ENCODE assay signal across 8 mouse cellular contexts in genomic region chr4:150238433-150239086, GRCm38 (mm10). TPM values are rescaled to one million over a fixed set of nuclear protein-coding genes. Genes with fewer than 3 reads are reported as not detected.
DNase-seq lines count a peak whose midpoint lies in the region; ATAC-seq and TF ChIP-seq lines count a peak whose summit lies in the region.

No protein-coding gene starts in this region.

- 2% methylated on average over 3 of the region's 3 CpGs for WGBS in embryonic facial prominence, embryonic 10.5 days
- 5% methylated on average over 3 of the region's 3 CpGs for WGBS in hindbrain, embryonic 13.5 days
- 35% methylated on average over 3 of the region's 3 CpGs for WGBS in macrophage (ENCODE audit: missing documents)

- H3K9me3 ChIP-seq in embryonic facial prominence, embryonic 10.5 days: no peaks in the 10 kb centered on the region
- H3K9me3 ChIP-seq in hindbrain, embryonic 13.5 days: no peaks in the 10 kb centered on the region

- ATAC-seq in hindbrain, embryonic 13.5 days (ENCODE audit: low FRiP score): no peak

- H3K4me3 ChIP-seq in left cerebral cortex, adult 2 months: peak overlapping the region; percentile 98
- peak overlapping the region; percentile 95 for H3K4me3 ChIP-seq in embryonic facial prominence, embryonic 10.5 days
- peak overlapping the region; percentile 78 for H3K4me3 ChIP-seq in hindbrain, embryonic 13.5 days
- H3K4me3 ChIP-seq in macrophage (ENCODE audit: inconsistent target): peak overlapping the region; percentile 87

- peak overlapping the region; percentile 83 for H3K4me2 ChIP-seq in hindbrain, embryonic 13.5 days

- H3K36me3 ChIP-seq in embryonic facial prominence, embryonic 10.5 days (replicated peaks): peaks cover 48% of the 10 kb centered on the region
- peaks cover 31% of the 10 kb centered on the region for H3K36me3 ChIP-seq in hindbrain, embryonic 13.5 days
- peaks cover 20% of the 10 kb centered on the region; the same call in 1 of the 2 replicates for H3K36me3 ChIP-seq in macrophage (ENCODE audit: inconsistent target)

- H3K9ac ChIP-seq in hindbrain, embryonic 13.5 days: peak overlapping the region; percentile 88

- peaks cover 68% of the 10 kb centered on the region for H3K4me1 ChIP-seq in embryonic facial prominence, embryonic 10.5 days
- peaks cover 72% of the 10 kb centered on the region for H3K4me1 ChIP-seq in hindbrain, embryonic 13.5 days (replicated peaks)

- no peaks in the 10 kb centered on the region for H3K27me3 ChIP-seq in embryonic facial prominence, embryonic 10.5 days (replicated peaks; ENCODE audit: low read depth, poor library complexity, severe bottlenecking)
- H3K27me3 ChIP-seq in hindbrain, embryonic 13.5 days: no peaks in the 10 kb centered on the region

- intact Hi-C loops in left cerebral cortex, adult 2 months (cut with DNase I): no loop called here
- intact Hi-C loops in left cerebral cortex, postnatal 36 days (cut with DNase I): no loop called here

- peak overlapping the region; percentile 48; the same call in 1 of the 2 replicates for H3K27ac ChIP-seq in left cerebral cortex, adult 2 months
- peak overlapping the region; percentile 100 for H3K27ac ChIP-seq in embryonic facial prominence, embryonic 10.5 days (replicated peaks)
- no peak overlapping the region for H3K27ac ChIP-seq in hindbrain, embryonic 13.5 days
- peak overlapping the region; percentile 94 for H3K27ac ChIP-seq in macrophage

- no peak for DNase-seq in left cerebral cortex, adult 2 months (ENCODE audit: extremely low spot score in 1 of 2, low spot score in 2 of 2)
- no peak for DNase-seq in left cerebral cortex, adult 9 months (ENCODE audit: low spot score in 2 of 2)
- DNase-seq in embryonic facial prominence, embryonic 10.5 days (ENCODE audit: low spot score): peak; percentile 62
- no peak for DNase-seq in left cerebral cortex, postnatal 36 days (ENCODE audit: low spot score in 2 of 2)
- DNase-seq in spleen, postnatal 14 days (ENCODE audit: low spot score in 2 of 2): no peak
- DNase-seq in right cerebral cortex, postnatal 25 days: no peak

- TF ChIP-seq CTCF in left cerebral cortex, adult 2 months (IDR thresholded peaks at IDR 0.05): no peak

- H3K79me2 ChIP-seq in macrophage (ENCODE audit: inconsistent target): peaks cover 66% of the 10 kb centered on the region

RNA-seq across cellular contexts. Expression of gene Eno1, which starts 2.0 kb away (rescaled TPM):
- 100 to 1,000 TPM; 410 TPM for total RNA-seq in left cerebral cortex, adult 2 months (2021)
- 3,458 and 4,025 TPM in 2 replicates for polyA plus RNA-seq in embryonic facial prominence, embryonic 10.5 days (2016; fragmentation: Nextera tagmentation; extraction: Ambion mirVana)
- polyA plus RNA-seq in hindbrain, embryonic 13.5 days (2015; fragmentation: Nextera tagmentation; extraction: Ambion mirVana): 1,025 and 1,119 TPM in 2 replicates
- 100 to 1,000 TPM in 3 of 26 experiments, 10 to 100 TPM in 23; 12.6 to 121 (median 44.0) TPM for total RNA-seq in macrophage (2018; cell fraction: chromatin; rRNA removed)
- total RNA-seq in macrophage (2018; cell fraction: cytosol; rRNA removed): 100 to 1,000 TPM; 169 to 326 (median 246) TPM
- 100 to 1,000 TPM in 5 of 26 experiments, 10 to 100 TPM in 21; 41.3 to 178 (median 77.0) TPM for total RNA-seq in macrophage (2018; cell fraction: nucleus; rRNA removed)
- polyA plus RNA-seq in macrophage (2018): 167 to 467 TPM (median 266 TPM) in 3 replicates
- total RNA-seq in left cerebral cortex, postnatal 36 days (2021): 100 to 1,000 TPM; 416 to 459 TPM

RNA-seq across cellular contexts. Expression of gene Car6, which starts 37.4 kb away (rescaled TPM):
- not detected for total RNA-seq in left cerebral cortex, adult 2 months (2021)
- 0.27 TPM in 1 of 2 replicates, not detected in the other for polyA plus RNA-seq in embryonic facial prominence, embryonic 10.5 days (2016; fragmentation: Nextera tagmentation; extraction: Ambion mirVana)
- polyA plus RNA-seq in hindbrain, embryonic 13.5 days (2015; fragmentation: Nextera tagmentation; extraction: Ambion mirVana): not detected in 2 replicates
- total RNA-seq in macrophage (2018; cell fraction: chromatin; rRNA removed): not detected
- under 1 TPM; 0.10 to 0.88 (median 0.33) TPM for total RNA-seq in macrophage (2018; cell fraction: cytosol; rRNA removed)
- total RNA-seq in macrophage (2018; cell fraction: nucleus; rRNA removed): 1 to 10 TPM in 1 of 26 experiments, under 1 TPM in 2, not detected in 23; 0.72 to 1.0 (median 0.83) TPM
- polyA plus RNA-seq in macrophage (2018): 0.43 to 1.5 TPM in 2 of 3 replicates, not detected in the other
- not detected for total RNA-seq in left cerebral cortex, postnatal 36 days (2021)

RNA-seq across cellular contexts. Expression of gene Rere, which starts 42.9 kb away (rescaled TPM):
- total RNA-seq in left cerebral cortex, adult 2 months (2021): 100 to 1,000 TPM; 113 to 125 TPM
- 26.1 and 31.4 TPM in 2 replicates for polyA plus RNA-seq in embryonic facial prominence, embryonic 10.5 days (2016; fragmentation: Nextera tagmentation; extraction: Ambion mirVana)
- 36.2 and 39.0 TPM in 2 replicates for polyA plus RNA-seq in hindbrain, embryonic 13.5 days (2015; fragmentation: Nextera tagmentation; extraction: Ambion mirVana)
- 100 to 1,000 TPM in 22 of 26 experiments, 10 to 100 TPM in 4; 86.1 to 283 (median 166) TPM for total RNA-seq in macrophage (2018; cell fraction: chromatin; rRNA removed)
- 10 to 100 TPM; 36.3 to 98.0 (median 67.3) TPM for total RNA-seq in macrophage (2018; cell fraction: cytosol; rRNA removed)
- total RNA-seq in macrophage (2018; cell fraction: nucleus; rRNA removed): 100 to 1,000 TPM in 14 of 26 experiments, 10 to 100 TPM in 12; 49.7 to 195 (median 108) TPM
- polyA plus RNA-seq in macrophage (2018): 24.3 to 57.0 TPM (median 55.3 TPM) in 3 replicates
- 100 to 1,000 TPM in 1 of 2 experiments, 10 to 100 TPM in 1; 86.7 to 131 TPM for total RNA-seq in left cerebral cortex, postnatal 36 days (2021)
